Mouse (Mus musculus): ENCODE results near the gene Dpep1. TPM values are rescaled to one million over a fixed set of nuclear protein-coding genes. Genes with fewer than 3 reads are reported as not detected.

Dpep1 gene
- total RNA-seq, 2 experiments from 2014 or later = not detected

DNA sequence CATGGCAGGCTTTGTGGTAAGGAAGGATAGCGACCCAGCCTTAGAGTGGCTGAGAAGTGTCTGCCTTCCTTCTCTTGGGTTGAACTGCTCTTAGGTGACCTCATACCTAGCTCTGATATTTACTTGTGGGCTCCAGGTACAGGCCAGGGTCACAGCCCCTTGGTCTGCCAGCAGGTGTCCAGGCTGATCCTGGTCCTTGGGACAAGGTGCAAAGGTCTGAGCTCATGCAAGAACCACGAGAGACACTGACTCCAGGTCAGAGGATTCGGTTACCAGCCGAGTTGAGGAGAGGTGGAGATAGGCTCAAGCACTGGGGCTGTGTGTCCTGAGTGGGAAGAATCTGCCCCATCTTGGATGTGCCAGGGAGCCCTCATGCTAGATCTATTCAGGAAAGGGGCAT lies 58.3 kb downstream of the Dpep1 start:
- no peak for DNase-seq
- intact Hi-C loops (cut with DNase I) = no loop called here

DNA sequence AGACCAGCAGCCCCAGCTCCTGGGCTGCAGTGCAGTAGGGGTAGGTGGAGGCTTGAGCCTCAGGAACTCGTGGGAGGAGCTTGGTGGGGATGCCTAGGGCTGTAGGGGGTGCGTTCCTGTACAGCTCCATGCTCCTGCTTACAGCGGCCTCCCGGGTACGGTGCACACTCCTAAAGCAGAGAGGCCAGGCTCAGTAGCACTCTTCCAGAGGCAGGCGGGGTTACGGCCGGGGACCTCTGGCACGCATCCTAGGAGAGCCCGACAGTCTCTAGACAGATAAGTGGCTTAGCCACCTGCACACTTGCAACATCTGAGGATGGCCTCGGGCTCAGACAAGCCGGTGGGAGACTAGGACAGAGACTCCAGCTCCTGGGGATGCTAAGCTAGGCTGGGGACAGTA lies 59.5 kb downstream of the Dpep1 start:
- intact Hi-C loops (cut with DNase I) = no loop called here

DNA sequence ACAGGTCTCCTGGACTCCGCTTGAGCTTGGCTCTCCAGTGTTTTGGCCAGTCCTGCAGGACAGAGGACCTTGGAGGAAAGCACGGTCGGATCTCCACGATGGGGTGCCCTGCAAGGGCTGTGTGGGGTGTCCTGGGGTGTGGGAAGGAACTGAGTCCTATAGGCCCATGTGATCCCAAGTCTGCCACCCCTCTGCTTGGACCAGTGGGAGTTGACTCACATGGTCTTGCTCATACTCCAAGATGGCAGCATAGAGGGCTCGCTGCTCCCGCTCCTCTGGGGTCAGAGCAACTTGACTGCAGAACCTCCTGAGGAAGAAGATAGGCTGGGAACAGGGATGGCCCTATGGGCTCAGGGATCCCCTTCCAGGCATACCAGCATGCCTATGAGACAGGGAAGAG lies 61.7 kb downstream of the Dpep1 start:
- DNase-seq = no peak
- intact Hi-C loops (cut with DNase I) = no loop called here

More for the DNA sequence above, 59.5 kb downstream of the Dpep1 start:
- DNase-seq = no peak

DNA sequence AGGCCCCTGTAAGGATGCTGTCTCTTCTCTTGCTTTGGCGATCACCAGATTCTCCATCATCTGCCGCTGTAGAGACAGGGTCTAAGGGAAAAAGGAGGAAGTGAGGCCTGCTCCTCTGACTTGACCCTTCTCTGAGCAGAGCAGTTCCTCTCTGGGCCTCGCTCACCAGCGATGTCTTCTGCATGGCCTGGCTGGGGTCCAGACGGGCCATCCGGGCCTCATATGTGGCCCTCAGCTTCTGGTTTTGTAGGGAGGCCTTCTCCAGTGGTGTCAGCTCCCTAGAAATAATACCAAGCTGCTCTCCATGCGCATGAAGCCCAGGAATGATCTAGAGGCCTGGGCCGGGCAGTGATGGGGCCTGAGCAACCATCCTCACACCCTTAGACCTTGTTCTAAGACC lies 62.6 kb downstream of the Dpep1 start:
- intact Hi-C loops (cut with DNase I) = no loop called here
- no peak for DNase-seq

DNA sequence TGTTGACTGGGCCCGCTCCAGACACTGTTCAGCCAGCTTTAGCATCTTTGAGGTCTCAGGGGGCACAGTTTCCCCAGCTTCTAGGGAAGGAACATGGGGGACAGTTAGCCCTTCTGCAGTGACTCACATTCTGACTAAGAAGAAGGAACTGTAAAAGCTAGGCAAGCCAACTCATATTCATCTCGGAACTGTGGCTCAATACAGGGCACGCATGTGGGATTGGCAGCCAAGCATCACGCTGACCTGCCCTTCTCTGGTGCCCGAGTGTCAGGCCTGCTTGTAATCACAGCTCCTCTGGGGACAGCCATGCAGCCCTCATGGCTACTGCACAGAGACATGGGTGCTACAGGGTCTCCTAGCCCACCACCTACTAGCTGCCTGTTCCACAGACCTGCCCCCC lies 64.9 kb downstream of the Dpep1 start:
- no peak for DNase-seq
- intact Hi-C loops (cut with DNase I) = no loop called here

Other genes with a start within 250 kb of the Dpep1 start
- gene Ankrd11, start 144.0 kb upstream of the Dpep1 start, total RNA-seq (2021) = 100 to 1,000 TPM; 138 to 143 TPM
- gene Spg7, start 123.3 kb upstream of the Dpep1 start, total RNA-seq (2021) = 10 to 100 TPM; 73.8 to 79.7 TPM
- 100 to 1,000 TPM; 539 to 588 TPM for gene Rpl13, start 83.9 kb upstream of the Dpep1 start, total RNA-seq (2021)
- gene Cpne7, start 68.9 kb upstream of the Dpep1 start, total RNA-seq (2021) = 10 to 100 TPM; 39.2 to 59.4 TPM
- not detected for gene Sult5a1, start 27.9 kb upstream of the Dpep1 start, total RNA-seq (2021)
- 100 to 1,000 TPM; 103 to 129 TPM for gene Chmp1a, start 26.5 kb downstream of the Dpep1 start, total RNA-seq (2021)
- 1 to 10 TPM; 7.3 to 8.9 TPM for gene Spata33, start 26.6 kb downstream of the Dpep1 start, total RNA-seq (2021)
- gene Cdk10, start 38.6 kb downstream of the Dpep1 start, total RNA-seq (2021) = 10 to 100 TPM; 84.6 to 91.6 TPM
- gene Spata2l, start 50.0 kb downstream of the Dpep1 start, total RNA-seq (2021) = 10 to 100 TPM; 22.6 to 28.6 TPM
- 10 to 100 TPM; 32.0 to 34.1 TPM for gene Zfp276, start 68.0 kb downstream of the Dpep1 start, total RNA-seq (2021)
- 10 to 100 TPM; 69.1 to 74.6 TPM for gene Vps9d1, start 68.1 kb downstream of the Dpep1 start, total RNA-seq (2021)
- 10 to 100 TPM in 1 of 2 experiments, 1 to 10 TPM in 1; 9.1 to 10.7 TPM for gene Fanca, start 132.3 kb downstream of the Dpep1 start, total RNA-seq (2021)
- 10 to 100 TPM; 25.4 to 27.0 TPM for gene Spire2, start 146.5 kb downstream of the Dpep1 start, total RNA-seq (2021)
- 100 to 1,000 TPM; 334 to 346 TPM for gene Tcf25, start 187.5 kb downstream of the Dpep1 start, total RNA-seq (2021)
- not detected for gene Mc1r, start 220.9 kb downstream of the Dpep1 start, total RNA-seq (2021)
- 1,000 to 10,000 TPM; 2,432 to 2,471 TPM for gene Tubb3, start 225.2 kb downstream of the Dpep1 start, total RNA-seq (2021)
- 10 to 100 TPM; 68.3 to 70.1 TPM for gene Def8, start 237.3 kb downstream of the Dpep1 start, total RNA-seq (2021)